Mouse (Mus musculus): ENCODE measurements around the gene Gm45337.

DNA sequence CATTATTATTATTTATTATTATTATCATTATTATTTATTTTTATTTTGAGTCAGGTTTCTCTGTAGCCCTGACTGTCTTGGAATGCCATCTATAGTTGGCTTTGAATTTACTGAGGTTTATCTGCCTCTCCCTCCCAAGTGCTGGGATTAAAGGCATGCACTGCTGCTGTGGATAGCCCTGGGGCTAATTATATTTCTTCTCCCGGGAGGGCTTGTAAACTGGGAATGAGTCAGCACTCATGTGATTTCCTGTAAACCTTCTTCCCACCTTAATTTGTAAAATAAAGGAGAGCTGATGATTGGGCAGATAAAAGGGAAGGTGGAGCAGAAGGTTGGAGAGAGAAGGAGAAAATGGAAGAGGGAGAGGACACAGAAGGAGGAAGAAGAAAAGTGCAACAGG lies 3.7 kb downstream of the Gm45337 start:
- no peak for TF ChIP-seq CTCF (IDR thresholded peaks at IDR 0.05)
- no peak for TF ChIP-seq EP300 (IDR thresholded peaks at IDR 0.05)
